Mouse (Mus musculus): Measurements from ENCODE around the gene Gprin2.

DNA sequence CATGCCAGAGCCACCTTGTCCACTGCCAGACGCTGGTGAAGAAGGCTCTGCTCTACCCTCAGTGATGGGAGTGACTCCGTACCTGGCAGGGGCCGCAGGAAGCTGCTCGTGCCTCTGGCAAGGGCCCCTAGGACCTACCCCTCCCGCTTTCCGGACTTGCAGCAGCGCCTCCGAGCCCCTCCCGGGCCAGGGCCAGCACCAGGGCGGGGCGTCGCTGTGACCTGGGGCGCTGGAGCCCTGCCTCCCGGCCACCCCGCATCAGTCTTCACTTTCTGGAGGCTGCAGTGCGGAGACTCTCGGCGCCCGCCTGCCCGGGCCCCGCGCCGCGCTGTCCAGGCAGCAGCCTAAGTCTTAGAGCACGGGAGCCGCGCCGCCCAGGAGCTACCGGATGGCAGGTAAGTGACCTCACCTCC, 18.3 kb upstream of the Gprin2 start:
- TF ChIP-seq POLR2A (IDR thresholded peaks at IDR 0.05; ENCODE audit: borderline replicate concordance, control insufficient read depth, low read depth, low read length) (no peak), CTCF (IDR thresholded peaks at IDR 0.05; ENCODE audit: control insufficient read depth, insufficient read depth, low read length) (no peak)
